Mouse (Mus musculus) CH12.LX (cell line): ENCODE data around the gene Catsper2. TPM values are rescaled to one million over a fixed set of nuclear protein-coding genes. Genes with fewer than 3 reads are reported as not detected.

ENCODE experiments used
- DNase-seq: peaks from one replicate; pipeline ENCODE4 v3.0.0-alpha.2; 2013; ENCODE audit errors: extremely low read depth
- H3K27ac ChIP-seq: 2 replicates; pipeline ENCODE4 v1.5.1; 2012; ENCODE audit warnings: low read depth, mild to moderate bottlenecking, control low read depth, moderate library complexity; ENCODE audit not compliant: insufficient read depth
- H3K27me3 ChIP-seq: replicated peaks from 2 replicates; pipeline ENCODE3; 2012; ENCODE audit warnings: inconsistent platforms
- H3K36me3 ChIP-seq, 2 experiments: replicated peaks in 1 of 2; 2 replicates each; pipeline versions ENCODE3 to v1.6.1; 2012; ENCODE audit warnings: inconsistent platforms in 1 of 2, low read length in 1 of 2, mild to moderate bottlenecking in 1 of 2, mixed read lengths in 1 of 2, moderate library complexity in 1 of 2; ENCODE audit not compliant: control insufficient read depth in 1 of 2, insufficient read depth in 1 of 2
- H3K4me1 ChIP-seq, 2 experiments: 2 replicates each; pipeline ENCODE4 v1.6.1; 2012; ENCODE audit warnings: inconsistent platforms in 1 of 2, moderate library complexity in 1 of 2; ENCODE audit not compliant: insufficient read depth in 2 of 2, control insufficient read depth in 1 of 2
- H3K4me2 ChIP-seq: 2 replicates; pipeline ENCODE4 v1.6.1; 2012; ENCODE audit warnings: low read depth, mild to moderate bottlenecking, control low read depth; ENCODE audit not compliant: poor library complexity, insufficient read depth, severe bottlenecking
- H3K4me3 ChIP-seq, 3 experiments: fragments of 150-350 bp in 1 of 3; sonication (generic) in 1 of 3; replicated peaks in 1 of 3; 2 replicates each; pipeline versions ENCODE3 to v1.5.1; 2011 to 2012; ENCODE audit warnings: low read depth in 2 of 3, low read length in 2 of 3, mild to moderate bottlenecking in 2 of 3, moderate library complexity in 2 of 3, control low read depth in 1 of 3, improper control_type of control experiment in 1 of 3, inconsistent platforms in 1 of 3, mixed read lengths in 1 of 3; ENCODE audit not compliant: poor library complexity in 1 of 3
- H3K79me2 ChIP-seq: replicated peaks from 2 replicates; pipeline ENCODE4 v1.6.1; 2012; ENCODE audit warnings: mild to moderate bottlenecking, moderate library complexity; ENCODE audit not compliant: control insufficient read depth, poor library complexity, insufficient read depth, severe bottlenecking; ENCODE audit errors: extremely low read depth
- H3K9ac ChIP-seq: 2 replicates; pipeline ENCODE4 v1.6.1; 2012; ENCODE audit warnings: low read depth, mild to moderate bottlenecking, control low read depth, moderate library complexity; ENCODE audit not compliant: insufficient read depth
- H3K9me3 ChIP-seq: replicated peaks from 2 replicates; pipeline ENCODE3; 2012; ENCODE audit warnings: low read length, inconsistent platforms, mixed read lengths
- BHLHE40 ChIP-seq: IDR thresholded peaks from 2 replicates; pipeline ENCODE4 v1.6.1; 2011; ENCODE audit warnings: mild to moderate bottlenecking, low read depth, low read length, improper control_type of control experiment
- CHD1 ChIP-seq: IDR thresholded peaks from 2 replicates; pipeline ENCODE4 v1.6.1; 2012; ENCODE audit warnings: low read depth, low read length, improper control_type of control experiment, inconsistent platforms
- CHD2 ChIP-seq: IDR thresholded peaks from 2 replicates; pipeline ENCODE4 v1.6.1; 2011; ENCODE audit warnings: low read length, improper control_type of control experiment
- CTCF ChIP-seq, 2 experiments: IDR thresholded peaks in 1 of 2; conservative IDR thresholded peaks in 1 of 2; 2 replicates each; pipeline ENCODE4 v1.5.1; 2011 to 2012; ENCODE audit warnings: low read depth in 2 of 2, low read length in 2 of 2, improper control_type of control experiment in 1 of 2, inconsistent platforms in 1 of 2, mild to moderate bottlenecking in 1 of 2, moderate library complexity in 1 of 2
- E2F4 ChIP-seq: IDR thresholded peaks from 2 replicates; pipeline ENCODE4 v1.6.1; 2011; ENCODE audit warnings: low read depth, low read length, improper control_type of control experiment; ENCODE audit not compliant: insufficient replicate concordance
- EP300 ChIP-seq: IDR thresholded peaks from 2 replicates; pipeline ENCODE4 v1.6.1; 2011; ENCODE audit warnings: low read length, improper control_type of control experiment
- ETS1 ChIP-seq: conservative IDR thresholded peaks from 2 replicates; pipeline ENCODE4 v1.6.1; 2012; ENCODE audit warnings: low read depth, mild to moderate bottlenecking, inconsistent platforms, low read length, improper control_type of control experiment, moderate library complexity
- GABPA ChIP-seq: IDR thresholded peaks from 2 replicates; pipeline ENCODE4 v1.6.1; 2012; ENCODE audit warnings: low read depth, low read length, improper control_type of control experiment, inconsistent platforms; ENCODE audit not compliant: insufficient replicate concordance
- HCFC1 ChIP-seq: IDR thresholded peaks from 2 replicates; pipeline ENCODE4 v1.6.1; 2012; ENCODE audit warnings: low read depth, mild to moderate bottlenecking, inconsistent platforms, low read length, improper control_type of control experiment
- IRF4 ChIP-seq: IDR thresholded peaks from 2 replicates; pipeline ENCODE4 v1.6.1; 2014; ENCODE audit warnings: low read depth, mild to moderate bottlenecking, inconsistent platforms, low read length, improper control_type of control experiment
- JUN ChIP-seq: IDR thresholded peaks from 2 replicates; pipeline ENCODE4 v1.6.1; 2011; ENCODE audit warnings: low read depth, mild to moderate bottlenecking, low read length, improper control_type of control experiment, moderate library complexity; ENCODE audit not compliant: insufficient read depth
- JUND ChIP-seq: conservative IDR thresholded peaks from 2 replicates; pipeline ENCODE4 v1.6.1; 2011; ENCODE audit warnings: low read depth, low read length, improper control_type of control experiment
- KAT2A ChIP-seq: IDR thresholded peaks from 2 replicates; pipeline ENCODE4 v1.6.1; 2012; ENCODE audit warnings: low read length, improper control_type of control experiment, inconsistent platforms; ENCODE audit not compliant: insufficient replicate concordance
- MAFK ChIP-seq: IDR thresholded peaks from 2 replicates; pipeline ENCODE4 v1.6.1; 2011; ENCODE audit warnings: low read length, improper control_type of control experiment; ENCODE audit not compliant: insufficient replicate concordance
- MEF2A ChIP-seq: IDR thresholded peaks from 2 replicates; pipeline ENCODE4 v1.6.1; 2014; ENCODE audit warnings: low read depth, mild to moderate bottlenecking, inconsistent platforms, low read length, improper control_type of control experiment, borderline replicate concordance
- MXI1 ChIP-seq: IDR thresholded peaks from 2 replicates; pipeline ENCODE4 v1.6.1; 2011; ENCODE audit warnings: mild to moderate bottlenecking, low read depth, low read length, improper control_type of control experiment
- NELFE ChIP-seq: IDR thresholded peaks from 2 replicates; pipeline ENCODE4 v1.6.1; 2011; ENCODE audit warnings: low read depth, low read length, improper control_type of control experiment
- NRF1 ChIP-seq: IDR thresholded peaks from 2 replicates; pipeline ENCODE4 v1.6.1; 2014; ENCODE audit warnings: low read depth, mild to moderate bottlenecking, inconsistent platforms, low read length, improper control_type of control experiment, moderate library complexity
- POLR2A ChIP-seq: IDR thresholded peaks from 2 replicates; pipeline ENCODE4 v1.6.1; 2011; ENCODE audit warnings: low read depth, mild to moderate bottlenecking, improper control_type of control experiment, low read length
- POLR2AphosphoS2 ChIP-seq: IDR thresholded peaks from 2 replicates; pipeline ENCODE4 v1.6.1; 2011; ENCODE audit warnings: low read depth, low read length, improper control_type of control experiment
- RAD21 ChIP-seq: IDR thresholded peaks from 2 replicates; pipeline ENCODE4 v1.6.1; 2011; ENCODE audit warnings: low read depth, mild to moderate bottlenecking, low read length, improper control_type of control experiment, moderate library complexity
- TBP ChIP-seq: conservative IDR thresholded peaks from 2 replicates; pipeline ENCODE4 v1.6.1; 2011; ENCODE audit warnings: low read depth, low read length, improper control_type of control experiment
- TCF12 ChIP-seq: IDR thresholded peaks from 2 replicates; pipeline ENCODE4 v1.6.1; 2014; ENCODE audit warnings: low read depth, mild to moderate bottlenecking, inconsistent platforms, low read length, improper control_type of control experiment
- UBTF ChIP-seq: IDR thresholded peaks from 2 replicates; pipeline ENCODE4 v1.6.1; 2012; ENCODE audit warnings: low read depth, mild to moderate bottlenecking, inconsistent platforms, low read length, improper control_type of control experiment, moderate library complexity
- USF1 ChIP-seq: IDR thresholded peaks from 2 replicates; pipeline ENCODE4 v1.6.1; 2014; ENCODE audit warnings: low read depth, mild to moderate bottlenecking, inconsistent platforms, low read length, improper control_type of control experiment
- USF2 ChIP-seq: conservative IDR thresholded peaks from 2 replicates; pipeline ENCODE4 v1.6.1; 2011; ENCODE audit warnings: low read depth, low read length, improper control_type of control experiment
- ZC3H11A ChIP-seq: IDR thresholded peaks from 2 replicates; pipeline ENCODE4 v1.6.1; 2012; ENCODE audit warnings: low read depth, mild to moderate bottlenecking, inconsistent platforms, low read length, improper control_type of control experiment
- ZMIZ1 ChIP-seq: IDR thresholded peaks from 2 replicates; pipeline ENCODE4 v1.6.1; 2012; ENCODE audit warnings: low read depth, mild to moderate bottlenecking, inconsistent platforms, low read length, improper control_type of control experiment
- dilution Hi-C: fragments of 300-500 bp; cut with MboI; formaldehyde crosslinking; loops from 2 replicates; pipeline ENCODE4 v1.14.3; 2020; ENCODE audit warnings: low sequenced_read_pairs; ENCODE audit not compliant: extremely low pct_unique_long_range_greater_than_20kb, extremely low pct_ligation_motif_present
- in situ Hi-C: fragments of 300-500 bp; cut with MboI; formaldehyde crosslinking; loops from 3 replicates; pipeline ENCODE4 v1.14.3; 2019; ENCODE audit warnings: low sequenced_read_pairs, low pct_ligation_motif_present, low pct_unique_long_range_greater_than_20kb, mixed read lengths
- polyA plus RNA-seq: library from polyadenylated mRNA; unstranded; fragments of >175 nt; gene quantifications from 2 replicates; pipeline ENCODE4 v1.2.1, GENCODE M21; 2012; ENCODE audit warnings: low read depth; ENCODE audit not compliant: insufficient read length
- total RNA-seq, 2 experiments: library from RNA; depleted of rRNA; stranded (reverse); fragments of 300-350 nt in 1 of 2; fragments of >200 nt in 1 of 2; gene quantifications; 2 replicates each; pipeline ENCODE4 v1.2.3; 2012 to 2014

Gene Catsper2
- total and polyA plus RNA-seq, 3 experiments: 0.89 to 2.2 (median 1.8) TPM

- Histone ChIP-seq H3K27me3 (no peaks in the 10 kb centered on the region), H3K4me1 (peaks cover 0 to 18% of the 10 kb centered on the region in 2 experiments; a peak in 2 of 4 replicates), H3K4me3 (no peak overlapping the region), H3K4me2 (no peak overlapping the region), H3K9ac (no peak overlapping the region), H3K36me3 (peaks cover 5 to 27% of the 10 kb centered on the region in 2 experiments), H3K79me2 (0 out of 2 replicates have a peak, but pooled peaks cover 2% of the 10 kb centered on the region), H3K9me3 (no peaks in the 10 kb centered on the region), H3K27ac (no peak overlapping the region)
- in situ Hi-C loops: no loop called here
- no peak for DNase-seq
- dilution Hi-C loops: no loop called here
- no peak for TF ChIP-seq MXI1
- TF ChIP-seq MEF2A: no peak
- TF ChIP-seq POLR2A: no peak
- TF ChIP-seq UBTF: no peak
- no peak for TF ChIP-seq POLR2AphosphoS2
- no peak for TF ChIP-seq CHD1
These were observed 46.5 kb upstream of the Catsper2 start for GRCm38 (mm10) chr2:121460071-121460470.

GRCm38 (mm10) chr2:121456692-121457642 is 43.4 kb upstream of the Catsper2 start, which contains the start of gene Serinc4:
TSS of gene Serinc4 (minus strand) at chr2:121456781.
- in situ Hi-C loops (no loop called here), dilution Hi-C loops (no loop called here)
- peaks cover 12 to 51% of the 10 kb centered on the region in 2 experiments for H3K36me3 ChIP-seq
- H3K27ac ChIP-seq: peak within 1 kb of the TSS; percentile 52
- DNase-seq: peak; percentile 92
- 0 out of 2 replicates have a peak, but pooled peaks cover 2% of the 10 kb centered on the region for H3K79me2 ChIP-seq
- H3K4me2 ChIP-seq: peak within 1 kb of the TSS; percentile 80
- peaks cover 0 to 21% of the 10 kb centered on the region in 2 experiments; a peak in 2 of 4 replicates for H3K4me1 ChIP-seq
- H3K27me3 ChIP-seq: no peaks in the 10 kb centered on the region
- no peaks in the 10 kb centered on the region for H3K9me3 ChIP-seq
- H3K4me3 ChIP-seq: peak within 1 kb of the TSS; percentile 72 to 97 (median 86)
- peak within 1 kb of the TSS; percentile 81 for H3K9ac ChIP-seq
- TF ChIP-seq RAD21 (no peak), GABPA (no peak), EP300 (no peak), USF1 (no peak), JUN (no peak), NELFE (peak; percentile 88), MAFK (no peak), ETS1 (no peak), BHLHE40 (no peak), UBTF (no peak), CHD1 (no peak), E2F4 (0 out of 2 replicates have a peak, but pooled peaks have one; percentile 5), POLR2AphosphoS2 (peak; percentile 89; the same call in 1 of the 2 replicates), MXI1 (peak; percentile 80; the same call in 1 of the 2 replicates), NRF1 (peak; percentile 78), CTCF (conservative IDR thresholded peaks at IDR 0.05 in 1 of 2, IDR thresholded peaks at IDR 0.05 in 1 of 2; ENCODE audit: low read depth in 2 of 2, low read length in 2 of 2) (no peak), ZMIZ1 (peak; percentile 91), MEF2A (no peak; the same call in 1 of the 2 replicates), CHD2 (no peak), JUND (no peak), KAT2A (0 out of 2 replicates have a peak, but pooled peaks have one; percentile 16), IRF4 (peak; percentile 30; the same call in 1 of the 2 replicates), TBP (peak; percentile 60; the same call in 1 of the 2 replicates), HCFC1 (peak; percentile 78), ZC3H11A (no peak), USF2 (no peak), TCF12 (peak; percentile 74; the same call in 1 of the 2 replicates)
